Mouse (Mus musculus): Measurements from ENCODE around the gene Gm29797. TPM values are rescaled to one million over a fixed set of nuclear protein-coding genes. Genes with fewer than 3 reads are reported as not detected.

Gm29797 gene
- 0.27 TPM in 1 of 2 replicates, not detected in the other for polyA plus RNA-seq (2015; fragmentation: Nextera tagmentation; extraction: Ambion mirVana)

DNA sequence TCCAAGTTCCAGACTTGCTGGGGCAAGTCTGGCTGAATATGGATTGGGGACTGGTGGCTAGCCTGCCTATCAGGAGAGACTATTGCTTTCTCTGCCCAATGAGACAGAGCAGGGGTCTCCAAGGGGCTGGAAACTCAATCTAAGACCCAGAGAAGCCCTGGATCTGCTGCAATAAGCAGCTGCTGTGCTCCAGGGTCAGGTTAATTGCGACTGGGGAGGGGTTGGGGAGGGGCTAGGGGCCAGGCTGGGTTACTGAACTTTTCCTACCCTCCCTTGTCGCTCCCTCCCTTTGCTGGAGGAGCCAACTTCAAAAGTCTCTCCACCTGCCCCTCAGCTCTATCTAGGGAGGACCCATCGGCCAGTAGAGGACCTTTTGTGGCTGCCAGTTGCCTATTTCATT lies at the start of gene Gm29797:
Gene Gm29797 (plus strand): TSS at position 301 of the 400 bp plus-strand sequence.
- ATAC-seq (ENCODE audit: extremely low read depth, insufficient number of reproducible peaks, low FRiP score, low TSS enrichment) = no peak
- Histone ChIP-seq H3K4me3 (no peak within 1 kb of the TSS), H3K27me3 (replicated peaks) (no peaks in the 10 kb centered on the region), H3K27ac (replicated peaks) (no peak within 1 kb of the TSS), H3K9ac (no peak within 1 kb of the TSS), H3K4me2 (no peak within 1 kb of the TSS), H3K4me1 (peaks cover 34% of the 10 kb centered on the region), H3K9me3 (no peaks in the 10 kb centered on the region), H3K36me3 (peaks cover 55% of the 10 kb centered on the region)
- WGBS = 67% methylated on average over 3 of the region's 3 CpGs

GRCm38 (mm10) chr2:181618761-181619495 lies 37.9 kb upstream of the Gm29797 start:
- Histone ChIP-seq H3K4me2 (no peak overlapping the region), H3K36me3 (peaks cover 78% of the 10 kb centered on the region), H3K27ac (replicated peaks) (no peak overlapping the region), H3K9ac (no peak overlapping the region), H3K9me3 (no peaks in the 10 kb centered on the region), H3K27me3 (replicated peaks) (no peaks in the 10 kb centered on the region), H3K4me3 (no peak overlapping the region), H3K4me1 (no peaks in the 10 kb centered on the region)
- ATAC-seq (ENCODE audit: extremely low read depth, insufficient number of reproducible peaks, low FRiP score, low TSS enrichment) = no peak
- WGBS = 81% methylated on average over 5 of the region's 5 CpGs

DNA sequence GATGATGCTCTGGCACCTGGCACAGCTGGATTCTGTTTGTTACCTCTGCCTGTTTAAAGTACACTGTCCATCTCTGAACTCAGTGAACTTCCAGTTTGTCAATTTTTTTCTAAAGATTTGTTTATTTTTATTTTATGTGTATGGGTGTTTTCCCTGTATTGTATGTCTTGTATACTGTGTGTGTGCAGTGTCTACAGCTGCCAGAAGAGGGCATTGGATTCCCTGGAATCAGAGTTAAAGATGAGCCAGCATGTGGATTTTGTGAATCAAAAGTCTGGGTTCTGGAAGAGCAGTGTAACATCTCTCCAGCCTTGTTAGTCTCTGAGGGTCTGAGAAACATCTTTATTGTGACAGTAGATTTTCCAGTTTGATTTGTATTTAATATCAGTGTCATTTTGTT lies 33.4 kb upstream of the Gm29797 start:
- Histone ChIP-seq H3K4me2 (no peak overlapping the region), H3K27ac (replicated peaks) (no peak overlapping the region), H3K9me3 (no peaks in the 10 kb centered on the region), H3K27me3 (replicated peaks) (no peaks in the 10 kb centered on the region), H3K36me3 (peaks cover 82% of the 10 kb centered on the region), H3K4me1 (no peaks in the 10 kb centered on the region), H3K4me3 (no peak overlapping the region), H3K9ac (no peak overlapping the region)
- ATAC-seq (ENCODE audit: extremely low read depth, insufficient number of reproducible peaks, low FRiP score, low TSS enrichment) = no peak

DNA sequence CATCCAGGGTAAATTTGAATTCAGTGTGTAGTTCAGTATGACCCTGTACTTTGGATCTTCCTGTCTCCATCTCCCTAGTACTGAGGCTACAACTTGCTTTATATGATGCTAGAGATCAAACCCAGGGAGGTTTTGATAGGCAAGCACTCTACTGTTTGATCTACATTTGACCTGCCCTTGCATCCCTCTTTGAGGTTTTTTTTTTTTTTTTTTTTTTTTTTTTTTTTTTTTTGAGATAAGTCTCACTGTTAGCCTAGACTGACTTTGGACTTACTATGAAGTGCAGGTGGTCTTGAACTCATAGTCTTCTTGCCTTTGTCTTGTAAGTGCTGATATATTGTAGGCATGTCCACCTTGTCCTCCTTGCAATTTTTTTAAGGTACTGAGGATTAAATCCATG lies 28.4 kb upstream of the Gm29797 start:
- Histone ChIP-seq H3K4me2 (no peak overlapping the region), H3K9me3 (no peaks in the 10 kb centered on the region), H3K9ac (no peak overlapping the region), H3K4me1 (no peaks in the 10 kb centered on the region), H3K36me3 (peaks cover 76% of the 10 kb centered on the region), H3K4me3 (no peak overlapping the region), H3K27ac (replicated peaks) (no peak overlapping the region), H3K27me3 (replicated peaks) (no peaks in the 10 kb centered on the region)
- ATAC-seq (ENCODE audit: extremely low read depth, insufficient number of reproducible peaks, low FRiP score, low TSS enrichment) = no peak

DNA sequence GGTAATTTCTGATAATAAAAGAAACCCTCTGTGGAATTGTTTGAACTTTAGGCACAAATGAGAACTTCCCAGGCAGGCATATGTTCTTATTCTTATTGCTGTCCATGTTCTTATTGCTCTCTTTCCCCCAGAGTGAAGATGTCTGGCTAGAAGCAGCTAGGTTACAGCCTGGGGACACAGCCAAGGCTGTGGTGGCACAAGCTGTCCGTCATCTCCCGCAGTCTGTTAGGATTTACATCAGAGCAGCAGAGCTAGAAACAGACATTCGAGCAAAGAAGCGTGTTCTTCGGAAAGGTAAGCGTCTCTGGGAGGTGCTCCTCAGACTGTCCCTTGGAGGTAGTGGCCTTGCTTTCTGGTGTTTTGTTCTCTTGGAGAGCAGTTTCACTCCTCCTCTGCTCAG lies 24.2 kb upstream of the Gm29797 start:
- ATAC-seq (ENCODE audit: extremely low read depth, insufficient number of reproducible peaks, low FRiP score, low TSS enrichment) = no peak

GRCm38 (mm10) chr2:181635865-181636264 lies 21.0 kb upstream of the Gm29797 start:
- no peak for ATAC-seq (ENCODE audit: extremely low read depth, insufficient number of reproducible peaks, low FRiP score, low TSS enrichment)
- Histone ChIP-seq H3K9ac (no peak overlapping the region), H3K9me3 (no peaks in the 10 kb centered on the region)

More for the DNA sequence above, 24.2 kb upstream of the Gm29797 start:
- Histone ChIP-seq H3K4me1 (no peaks in the 10 kb centered on the region), H3K36me3 (peaks cover 81% of the 10 kb centered on the region), H3K9me3 (no peaks in the 10 kb centered on the region), H3K4me3 (no peak overlapping the region), H3K4me2 (no peak overlapping the region), H3K27me3 (replicated peaks) (no peaks in the 10 kb centered on the region), H3K9ac (no peak overlapping the region), H3K27ac (replicated peaks) (no peak overlapping the region)
- 94% methylated on average over 6 of the region's 6 CpGs for WGBS

DNA sequence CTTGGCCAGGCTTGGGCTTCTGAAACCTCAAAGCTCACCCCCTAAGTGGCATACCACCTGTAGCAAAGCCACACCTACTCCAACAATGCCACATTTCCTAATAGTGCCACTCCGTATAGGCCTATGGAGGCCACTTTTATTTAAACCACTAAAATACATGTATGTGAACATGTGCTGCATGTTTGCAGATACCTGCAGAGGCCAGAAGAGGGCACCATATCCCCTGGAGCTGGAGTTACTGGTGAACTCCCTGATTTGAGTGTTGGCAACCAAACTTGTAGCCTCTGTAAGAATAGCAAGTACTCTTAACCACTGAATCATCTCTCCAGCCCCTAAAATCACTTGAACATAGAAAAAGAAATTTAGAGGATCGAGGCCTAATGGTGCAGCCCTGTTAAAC lies 12.5 kb upstream of the Gm29797 start:
- no peak overlapping the region for H3K9ac ChIP-seq
- H3K27me3 ChIP-seq (replicated peaks) = no peaks in the 10 kb centered on the region
- no peaks in the 10 kb centered on the region for H3K4me1 ChIP-seq
- H3K4me3 ChIP-seq = no peak overlapping the region
- H3K27ac ChIP-seq (replicated peaks) = no peak overlapping the region
- H3K9me3 ChIP-seq = no peaks in the 10 kb centered on the region
- no peak overlapping the region for H3K4me2 ChIP-seq
- WGBS = 92% methylated on average over 2 of the region's 2 CpGs
- ATAC-seq (ENCODE audit: extremely low read depth, insufficient number of reproducible peaks, low FRiP score, low TSS enrichment) = no peak
- peaks cover 98% of the 10 kb centered on the region for H3K36me3 ChIP-seq

More at GRCm38 (mm10) chr2:181635865-181636264, 21.0 kb upstream of the Gm29797 start:
- Histone ChIP-seq H3K4me1 (no peaks in the 10 kb centered on the region), H3K4me2 (no peak overlapping the region), H3K36me3 (peaks cover 89% of the 10 kb centered on the region), H3K27ac (replicated peaks) (no peak overlapping the region), H3K27me3 (replicated peaks) (no peaks in the 10 kb centered on the region), H3K4me3 (no peak overlapping the region)
- 83% methylated on average over 3 of the region's 3 CpGs for WGBS

- Histone ChIP-seq H3K9ac (no peak overlapping the region), H3K4me1 (no peaks in the 10 kb centered on the region), H3K4me3 (no peak overlapping the region), H3K27ac (replicated peaks) (no peak overlapping the region), H3K9me3 (no peaks in the 10 kb centered on the region), H3K27me3 (replicated peaks) (no peaks in the 10 kb centered on the region), H3K36me3 (peaks cover 98% of the 10 kb centered on the region), H3K4me2 (no peak overlapping the region)
- WGBS = 87% methylated on average over 3 of the region's 3 CpGs
- no peak for ATAC-seq (ENCODE audit: extremely low read depth, insufficient number of reproducible peaks, low FRiP score, low TSS enrichment)
Observed at GRCm38 (mm10) chr2:181645666-181646065, 11.2 kb upstream of the Gm29797 start.

- Histone ChIP-seq H3K4me1 (no peaks in the 10 kb centered on the region), H3K9ac (no peak overlapping the region), H3K27me3 (replicated peaks) (no peaks in the 10 kb centered on the region), H3K9me3 (no peaks in the 10 kb centered on the region), H3K4me3 (no peak overlapping the region), H3K4me2 (no peak overlapping the region), H3K36me3 (peaks cover 98% of the 10 kb centered on the region), H3K27ac (replicated peaks) (no peak overlapping the region)
- 89% methylated on average over 6 of the region's 6 CpGs for WGBS
- ATAC-seq (ENCODE audit: extremely low read depth, insufficient number of reproducible peaks, low FRiP score, low TSS enrichment) = no peak
Observed at GRCm38 (mm10) chr2:181646626-181647472, 10.0 kb upstream of the Gm29797 start.

DNA sequence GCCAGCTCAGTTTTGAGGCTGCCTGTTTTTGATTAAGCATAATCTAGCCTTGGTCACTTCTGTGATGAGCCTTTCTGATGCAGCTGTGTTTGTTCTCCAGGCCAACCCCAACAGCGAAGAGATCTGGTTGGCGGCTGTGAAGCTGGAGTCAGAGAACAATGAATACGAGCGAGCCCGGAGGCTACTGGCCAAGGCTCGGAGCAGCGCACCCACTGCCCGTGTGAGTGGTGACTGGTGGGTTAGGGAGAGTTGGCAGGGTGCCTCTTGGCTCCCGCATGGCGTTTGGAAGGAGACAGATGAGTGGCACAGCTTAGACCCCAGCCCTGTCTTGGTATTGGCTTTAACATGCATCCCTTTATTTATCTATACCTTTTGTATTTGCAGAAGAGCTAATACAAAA lies 7.9 kb upstream of the Gm29797 start:
- H3K36me3 ChIP-seq = peaks cover 98% of the 10 kb centered on the region
- no peak for ATAC-seq (ENCODE audit: extremely low read depth, insufficient number of reproducible peaks, low FRiP score, low TSS enrichment)
- H3K4me3 ChIP-seq = no peak overlapping the region
- H3K9me3 ChIP-seq = no peaks in the 10 kb centered on the region
- no peaks in the 10 kb centered on the region for H3K27me3 ChIP-seq (replicated peaks)
- no peak overlapping the region for H3K4me2 ChIP-seq
- no peak overlapping the region for H3K9ac ChIP-seq
- H3K27ac ChIP-seq (replicated peaks) = no peak overlapping the region
- 91% methylated on average over 10 of the region's 10 CpGs for WGBS
- peaks cover 8% of the 10 kb centered on the region for H3K4me1 ChIP-seq

- Histone ChIP-seq H3K36me3 (peaks cover 92% of the 10 kb centered on the region), H3K4me1 (peaks cover 19% of the 10 kb centered on the region), H3K9ac (no peak overlapping the region), H3K27ac (replicated peaks) (no peak overlapping the region), H3K4me3 (no peak overlapping the region), H3K27me3 (replicated peaks) (no peaks in the 10 kb centered on the region), H3K4me2 (no peak overlapping the region), H3K9me3 (no peaks in the 10 kb centered on the region)
- ATAC-seq (ENCODE audit: extremely low read depth, insufficient number of reproducible peaks, low FRiP score, low TSS enrichment) = no peak
Observed at GRCm38 (mm10) chr2:181653065-181653464, 3.8 kb upstream of the Gm29797 start.

Measured in heart, embryonic 13.5 days (tissue).